Mouse (Mus musculus) C3H10T1/2 (cell line): ENCODE data around the gene Mphosph10. TPM values are rescaled to one million over a fixed set of nuclear protein-coding genes. Genes with fewer than 3 reads are reported as not detected.

ENCODE experiments used
- polyA plus RNA-seq, 2 experiments: library from polyadenylated mRNA; unstranded; fragments of >200 nt; fragmentation: generic; extraction: Trizol; gene quantifications; one replicate each; pipeline ENCODE4 v1.2.1; 2012; ENCODE audit warnings: missing spikeins in 2 of 2

The Mphosph10 gene
- polyA plus RNA-seq: 1 to 10 TPM in 1 of 2 experiments, under 1 TPM in 1; 0.74 to 1.7 TPM

DNA sequence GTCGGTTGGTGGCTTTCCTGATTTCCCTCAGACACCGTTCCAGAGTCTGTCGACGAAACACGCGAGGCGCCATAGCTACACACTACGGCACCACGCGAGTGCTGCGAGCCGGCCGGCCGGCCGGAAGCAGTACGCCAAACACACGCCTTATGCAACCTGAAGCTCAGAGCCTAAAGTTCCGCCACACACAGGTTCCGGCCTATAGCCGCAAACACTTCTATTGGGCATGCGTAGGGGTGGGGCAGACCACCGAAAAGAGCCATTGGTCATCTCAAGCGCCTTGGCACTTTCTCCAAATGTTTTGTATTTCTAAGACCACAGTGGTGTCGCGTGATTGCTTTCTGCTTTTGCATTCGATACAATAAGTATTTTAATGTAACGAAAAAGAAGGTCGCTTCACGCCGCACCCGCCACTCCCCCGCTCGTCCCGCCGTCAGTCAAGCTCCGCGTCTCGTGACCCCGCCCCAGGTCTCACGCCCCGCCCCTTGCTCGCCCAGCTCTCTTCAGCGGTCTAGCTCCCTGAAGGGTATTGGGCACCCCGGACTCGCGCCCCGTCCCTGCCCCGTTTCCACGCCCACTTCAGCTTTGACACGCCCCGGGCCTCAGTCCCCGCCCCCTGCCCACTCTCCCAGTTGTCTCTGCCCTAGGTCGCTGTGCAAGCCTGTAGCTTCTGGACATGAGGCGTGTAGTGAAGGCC, at the start of gene Mphosph10, which contains the start of gene Mcee:
TSS of gene Mphosph10 (minus strand) at position 147 of the 697 bp plus-strand sequence.
TSS of gene Mcee (plus strand) at position 486 of the 697 bp plus-strand sequence.

DNA sequence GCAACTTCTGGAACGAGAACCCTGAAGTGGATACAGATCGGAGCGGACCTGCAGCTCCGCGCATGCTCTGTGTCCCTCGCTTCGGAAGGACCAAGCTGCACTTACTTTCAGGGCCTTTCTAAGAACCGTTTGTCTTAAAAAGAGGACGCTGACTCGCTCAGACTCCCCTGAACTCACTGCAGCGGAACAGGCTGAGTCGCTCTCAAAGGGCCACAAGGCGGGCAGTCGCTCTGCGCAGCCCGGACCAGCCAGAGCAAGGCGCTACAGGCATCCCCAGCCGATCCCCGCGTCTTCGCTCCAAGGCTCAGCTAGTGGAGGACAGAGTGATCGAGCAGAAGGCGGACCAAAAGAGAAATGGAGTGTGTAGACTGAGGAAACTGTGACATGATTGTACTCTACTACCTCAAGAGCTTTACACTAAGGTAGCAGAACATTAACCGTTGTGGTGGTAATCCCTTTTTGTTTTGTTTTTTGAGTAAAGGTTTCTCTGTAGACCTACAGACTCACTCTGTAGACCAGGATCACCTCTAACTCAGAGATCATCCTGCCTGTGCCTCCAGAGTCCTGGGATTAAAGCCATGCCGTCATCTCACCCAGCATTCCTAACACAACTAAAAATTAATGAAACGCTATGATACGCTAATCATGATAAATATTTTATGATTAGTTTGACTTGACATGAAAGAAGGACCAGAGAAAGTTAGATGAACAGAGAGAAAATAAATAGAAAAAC, 18.1 kb downstream of the Mphosph10 start, which contains the start of gene Fan1:
TSS of gene Fan1 (minus strand) at position 266 of the 733 bp plus-strand sequence.

Other genes starting within 250 kb of the Mphosph10 start
- under 1 TPM; 0.12 to 0.42 TPM for gene Trpm1, start 238.4 kb downstream of the Mphosph10 start, polyA plus RNA-seq
- gene Mtmr10, start 104.6 kb downstream of the Mphosph10 start, polyA plus RNA-seq: 1 to 10 TPM; 1.4 to 4.4 TPM
- gene Fan1, start 18.2 kb downstream of the Mphosph10 start, polyA plus RNA-seq: 1 to 10 TPM in 1 of 2 experiments, under 1 TPM in 1; 0.26 to 2.2 TPM
- gene Mcee, start 339 bp upstream of the Mphosph10 start, polyA plus RNA-seq: 10 to 100 TPM in 1 of 2 experiments, 1 to 10 TPM in 1; 9.8 to 57.0 TPM
- gene Apba2, start 109.4 kb upstream of the Mphosph10 start, polyA plus RNA-seq: not detected